ENCODE assay signal across 18 mouse cellular contexts in genomic region chr16:17243731-17244130, GRCm38 (mm10). TPM values are rescaled to one million over a fixed set of nuclear protein-coding genes. Genes with fewer than 3 reads are reported as not detected.
DNase-seq lines count a peak whose midpoint lies in the region; ATAC-seq lines count a peak whose summit lies in the region.
"Had no signal": no experiment of that assay in that cellular context is flagged by ENCODE, and none has a peak within 500 bp of the region (broad histone marks: within the 10 kb centered on the region; RNA-seq: fewer than 3 reads in every experiment).

No protein-coding gene starts in this region.

- peaks cover 19% of the 10 kb centered on the region for H3K4me1 ChIP-seq in kidney, embryonic 16.5 days (ENCODE audit: insufficient read depth, low read length)
- peaks cover 86% of the 10 kb centered on the region for H3K4me1 ChIP-seq in liver, embryonic 13.5 days (replicated peaks)
- H3K4me1 ChIP-seq in limb, embryonic 10.5 days: peaks cover 16% of the 10 kb centered on the region; the same call in 1 of the 2 replicates

- H3K4me2 ChIP-seq in kidney, embryonic 16.5 days (replicated peaks; ENCODE audit: low read depth, low read length): no peak overlapping the region
- H3K4me2 ChIP-seq in liver, embryonic 13.5 days: no peak overlapping the region
- H3K4me2 ChIP-seq: forebrain, embryonic 12.5 days; hindbrain, embryonic 14.5 days had no signal

- H3K9me3 ChIP-seq in kidney, embryonic 16.5 days (ENCODE audit: low read length): no peaks in the 10 kb centered on the region
- H3K9me3 ChIP-seq in liver, embryonic 13.5 days (replicated peaks): no peaks in the 10 kb centered on the region
- no peaks in the 10 kb centered on the region for H3K9me3 ChIP-seq in limb, embryonic 10.5 days (replicated peaks)
- H3K9me3 ChIP-seq: forebrain, embryonic 12.5 days had no signal

- H3K27ac ChIP-seq in kidney, embryonic 16.5 days (ENCODE audit: low read length): 0 out of 2 replicates have a peak overlapping the region, but pooled peaks have one; percentile 8
- H3K27ac ChIP-seq in liver, embryonic 13.5 days: peak overlapping the region; percentile 65
- no peak overlapping the region for H3K27ac ChIP-seq in limb, embryonic 10.5 days
- H3K27ac ChIP-seq: forebrain, embryonic 12.5 days; hindbrain, embryonic 14.5 days; macrophage had no signal

- no peak overlapping the region for H3K4me3 ChIP-seq in kidney, embryonic 16.5 days (ENCODE audit: low read length)
- H3K4me3 ChIP-seq in liver, embryonic 13.5 days (replicated peaks): no peak overlapping the region
- no peak overlapping the region for H3K4me3 ChIP-seq in limb, embryonic 10.5 days
- H3K4me3 ChIP-seq: forebrain, embryonic 12.5 days had no signal

- WGBS in kidney, embryonic 16.5 days: 40% methylated on average over 1 of the region's 1 CpGs
- 36% methylated on average over 1 of the region's 1 CpGs for WGBS in liver, embryonic 13.5 days (ENCODE audit: insufficient replicate concordance)
- WGBS in limb, embryonic 10.5 days: 66% methylated on average over 1 of the region's 1 CpGs

- DNase-seq in kidney, postnatal 10 days: no peak
- peak; percentile 50 for DNase-seq in ZHBTc4 (ENCODE audit: low read depth, low spot score)
- DNase-seq in liver, embryonic 13.5 days: no peak
- peak; percentile 84 for DNase-seq in yolk sac, embryonic 10.5 days (ENCODE audit: low spot score)
- DNase-seq in spleen, postnatal 36 days (ENCODE audit: low spot score in 2 of 2): no peak
- no peak for DNase-seq in limb, embryonic 10.5 days (ENCODE audit: low spot score)
- DNase-seq: cerebellum, postnatal 14 days; embryo, embryonic 11 days; gastrocnemius, postnatal 25 days; heart, postnatal 14 days; kidney, adult 2 months; kidney, postnatal 4 days; midbrain, embryonic 14.5 days; thymus, postnatal 25 days had no signal

- ATAC-seq in kidney, embryonic 16.5 days (ENCODE audit: low FRiP score, low TSS enrichment): no peak
- peak; percentile 68 for ATAC-seq in liver, embryonic 13.5 days (ENCODE audit: low read depth)

- 0 out of 2 replicates have a peak overlapping the region, but pooled peaks have one; percentile 14 for H3K9ac ChIP-seq in kidney, embryonic 16.5 days (replicated peaks; ENCODE audit: low read length)
- no peak overlapping the region; the same call in 1 of the 2 replicates for H3K9ac ChIP-seq in liver, embryonic 13.5 days
- H3K9ac ChIP-seq: forebrain, embryonic 12.5 days; hindbrain, embryonic 14.5 days had no signal

- no peaks in the 10 kb centered on the region for H3K27me3 ChIP-seq in kidney, embryonic 16.5 days (ENCODE audit: insufficient read depth, low read length)
- H3K27me3 ChIP-seq in liver, embryonic 13.5 days: no peaks in the 10 kb centered on the region
- no peaks in the 10 kb centered on the region for H3K27me3 ChIP-seq in limb, embryonic 10.5 days (ENCODE audit: low read depth, poor library complexity, severe bottlenecking)
- H3K27me3 ChIP-seq: forebrain, embryonic 12.5 days had no signal

- H3K36me3 ChIP-seq in kidney, embryonic 16.5 days (ENCODE audit: insufficient read depth, low read length): no peaks in the 10 kb centered on the region
- H3K36me3 ChIP-seq in liver, embryonic 13.5 days: no peaks in the 10 kb centered on the region
- H3K36me3 ChIP-seq in limb, embryonic 10.5 days: peaks cover 2% of the 10 kb centered on the region; the same call in 1 of the 2 replicates
- H3K36me3 ChIP-seq: forebrain, embryonic 12.5 days had no signal

RNA-seq across cellular contexts. Expression of gene Hic2, which starts 10.4 kb away (rescaled TPM):
- 4.9 and 5.4 TPM in 2 replicates for polyA plus RNA-seq in kidney, embryonic 16.5 days (2015; fragmentation: Nextera tagmentation; extraction: Ambion mirVana)
- 2.9 and 3.2 TPM in 2 replicates for polyA plus RNA-seq in liver, embryonic 13.5 days (2015; fragmentation: Nextera tagmentation; extraction: Ambion mirVana)
- polyA plus RNA-seq in limb, embryonic 10.5 days (2016; fragmentation: Nextera tagmentation; extraction: Ambion mirVana): 16.8 and 19.3 TPM in 2 replicates

RNA-seq across cellular contexts. Expression of gene Tmem191c, which starts 32.1 kb away (rescaled TPM):
- polyA plus RNA-seq in kidney, embryonic 16.5 days (2015; fragmentation: Nextera tagmentation; extraction: Ambion mirVana): 19.2 and 19.4 TPM in 2 replicates
- polyA plus RNA-seq in liver, embryonic 13.5 days (2015; fragmentation: Nextera tagmentation; extraction: Ambion mirVana): 2.8 and 3.2 TPM in 2 replicates
- polyA plus RNA-seq in limb, embryonic 10.5 days (2016; fragmentation: Nextera tagmentation; extraction: Ambion mirVana): 4.7 and 9.1 TPM in 2 replicates

RNA-seq across cellular contexts. Expression of gene Rimbp3, which starts 35.3 kb away (rescaled TPM):
- 0.36 and 0.51 TPM in 2 replicates for polyA plus RNA-seq in kidney, embryonic 16.5 days (2015; fragmentation: Nextera tagmentation; extraction: Ambion mirVana)
- 0.12 and 0.14 TPM in 2 replicates for polyA plus RNA-seq in liver, embryonic 13.5 days (2015; fragmentation: Nextera tagmentation; extraction: Ambion mirVana)
- polyA plus RNA-seq in limb, embryonic 10.5 days (2016; fragmentation: Nextera tagmentation; extraction: Ambion mirVana): 0.18 and 0.49 TPM in 2 replicates
- polyA plus RNA-seq: macrophage had no signal

RNA-seq across cellular contexts. Expression of gene Ube2l3, which starts 41.3 kb away (rescaled TPM):
- polyA plus RNA-seq in kidney, embryonic 16.5 days (2015; fragmentation: Nextera tagmentation; extraction: Ambion mirVana): 332 and 350 TPM in 2 replicates
- polyA plus RNA-seq in liver, embryonic 13.5 days (2015; fragmentation: Nextera tagmentation; extraction: Ambion mirVana): 247 and 282 TPM in 2 replicates
- polyA plus RNA-seq in limb, embryonic 10.5 days (2016; fragmentation: Nextera tagmentation; extraction: Ambion mirVana): 432 and 433 TPM in 2 replicates

Comparison
In these comparisons a context has a peak if more than half of its experiments do, and no peak if none do; other contexts are left out.
1. DNase-seq: peak in ZHBTc4 (single experiment) and yolk sac, embryonic 10.5 days (single experiment); none in kidney, postnatal 10 days (single experiment), liver, embryonic 13.5 days (single experiment), spleen, postnatal 36 days (0 of 2) and limb, embryonic 10.5 days (single experiment).